Mouse (Mus musculus): ENCODE data around the gene Hist1h4i. TPM values are rescaled to one million over a fixed set of nuclear protein-coding genes. Genes with fewer than 3 reads are reported as not detected.

Gene Hist1h4i
- polyA plus RNA-seq, 1 experiment = 15.7 TPM

- H3K27ac ChIP-seq (ENCODE audit: insufficient read depth, low read length) = no peak overlapping the region
- no peak overlapping the region for H3K4me3 ChIP-seq (ENCODE audit: extremely low read depth, insufficient read depth, insufficient read length)
- DNase-seq (ENCODE audit: low read depth in 1 of 2, low spot score in 2 of 2) = no peak
- H3K27me3 ChIP-seq (ENCODE audit: control insufficient read depth, insufficient read depth, low read length) = peaks cover 11% of the 10 kb centered on the region
- H3K4me1 ChIP-seq (ENCODE audit: control insufficient read depth, insufficient read depth, insufficient read length) = peaks cover 10% of the 10 kb centered on the region; the same call in 1 of the 2 replicates
- H3K36me3 ChIP-seq (ENCODE audit: control insufficient read depth, insufficient read depth, low read length) = no peaks in the 10 kb centered on the region
- TF ChIP-seq POLR2A (IDR thresholded peaks at IDR 0.05; ENCODE audit: low read depth, low read length) (no peak), CTCF (IDR thresholded peaks at IDR 0.05; ENCODE audit: extremely low read depth, insufficient read depth, insufficient read length, insufficient replicate concordance) (no peak)
- 84% methylated on average over 4 of the region's 4 CpGs for WGBS
These were observed 42.0 kb downstream of the Hist1h4i start for GRCm38 (mm10) chr13:21999147-21999546.

GRCm38 (mm10) chr13:21998412-21998811 is 42.8 kb downstream of the Hist1h4i start:
- peaks cover 10% of the 10 kb centered on the region; the same call in 1 of the 2 replicates for H3K4me1 ChIP-seq (ENCODE audit: control insufficient read depth, insufficient read depth, insufficient read length)
- TF ChIP-seq CTCF (IDR thresholded peaks at IDR 0.05; ENCODE audit: extremely low read depth, insufficient read depth, insufficient read length, insufficient replicate concordance) (no peak), POLR2A (IDR thresholded peaks at IDR 0.05; ENCODE audit: low read depth, low read length) (no peak)
- H3K36me3 ChIP-seq (ENCODE audit: control insufficient read depth, insufficient read depth, low read length) = no peaks in the 10 kb centered on the region
- no peak overlapping the region for H3K4me3 ChIP-seq (ENCODE audit: extremely low read depth, insufficient read depth, insufficient read length)
- peaks cover 12% of the 10 kb centered on the region for H3K27me3 ChIP-seq (ENCODE audit: control insufficient read depth, insufficient read depth, low read length)
- WGBS = 60% methylated on average over 3 of the region's 3 CpGs
- H3K27ac ChIP-seq (ENCODE audit: insufficient read depth, low read length) = no peak overlapping the region
- DNase-seq (ENCODE audit: low read depth in 1 of 2, low spot score in 2 of 2) = no peak

GRCm38 (mm10) chr13:21997821-21998220 is 43.3 kb downstream of the Hist1h4i start:
- no peak for TF ChIP-seq POLR2A (IDR thresholded peaks at IDR 0.05; ENCODE audit: low read depth, low read length)
- TF ChIP-seq CTCF (IDR thresholded peaks at IDR 0.05; ENCODE audit: extremely low read depth, insufficient read depth, insufficient read length, insufficient replicate concordance) = no peak
- no peak for DNase-seq (ENCODE audit: low read depth in 1 of 2, low spot score in 2 of 2)
- Histone ChIP-seq H3K27ac (ENCODE audit: insufficient read depth, low read length) (no peak overlapping the region), H3K36me3 (ENCODE audit: control insufficient read depth, insufficient read depth, low read length) (no peaks in the 10 kb centered on the region), H3K4me3 (ENCODE audit: extremely low read depth, insufficient read depth, insufficient read length) (no peak overlapping the region), H3K27me3 (ENCODE audit: control insufficient read depth, insufficient read depth, low read length) (peaks cover 12% of the 10 kb centered on the region), H3K4me1 (ENCODE audit: control insufficient read depth, insufficient read depth, insufficient read length) (peaks cover 10% of the 10 kb centered on the region; the same call in 1 of the 2 replicates)
- WGBS = 32% methylated on average over 4 of the region's 4 CpGs

DNA sequence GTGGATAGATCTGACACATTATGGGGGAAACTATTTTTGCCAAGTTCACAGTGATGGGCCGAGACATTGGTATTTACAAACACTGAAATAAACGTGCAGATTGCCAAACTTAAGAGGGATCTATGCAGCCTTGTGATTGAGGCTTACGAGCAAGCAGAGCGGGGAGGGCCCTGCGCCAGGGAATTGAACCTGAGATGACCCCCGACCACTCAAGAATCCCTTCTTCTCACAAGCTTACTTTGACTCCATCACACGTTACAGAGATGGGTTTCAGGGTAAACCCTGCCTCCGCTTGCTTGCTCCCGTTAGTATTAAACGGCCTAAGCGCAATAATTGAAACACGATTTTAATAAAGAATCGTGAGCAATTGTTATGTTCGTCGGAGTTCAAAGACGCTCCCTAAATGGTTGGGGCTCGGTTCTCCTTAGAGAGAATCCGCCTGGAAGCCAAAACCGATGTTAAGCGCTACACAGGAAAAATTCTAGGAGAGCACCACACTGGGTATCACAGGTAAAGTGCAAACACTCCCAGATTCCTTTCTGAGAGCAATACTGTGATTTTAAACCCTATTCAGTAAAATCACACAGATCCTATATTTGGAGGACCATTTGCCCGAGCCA is 43.9 kb downstream of the Hist1h4i start:
- Histone ChIP-seq H3K27ac (ENCODE audit: insufficient read depth, low read length) (no peak overlapping the region), H3K36me3 (ENCODE audit: control insufficient read depth, insufficient read depth, low read length) (no peaks in the 10 kb centered on the region), H3K4me1 (ENCODE audit: control insufficient read depth, insufficient read depth, insufficient read length) (peaks cover 10% of the 10 kb centered on the region; the same call in 1 of the 2 replicates), H3K27me3 (ENCODE audit: control insufficient read depth, insufficient read depth, low read length) (peaks cover 12% of the 10 kb centered on the region), H3K4me3 (ENCODE audit: extremely low read depth, insufficient read depth, insufficient read length) (no peak overlapping the region)
- WGBS = 25% methylated on average over 21 of the region's 21 CpGs
- TF ChIP-seq POLR2A (IDR thresholded peaks at IDR 0.05; ENCODE audit: low read depth, low read length) (no peak), CTCF (IDR thresholded peaks at IDR 0.05; ENCODE audit: extremely low read depth, insufficient read depth, insufficient read length, insufficient replicate concordance) (no peak)
- DNase-seq (ENCODE audit: low read depth in 1 of 2, low spot score in 2 of 2) = no peak

- TF ChIP-seq POLR2A (IDR thresholded peaks at IDR 0.05; ENCODE audit: low read depth, low read length) (no peak), CTCF (IDR thresholded peaks at IDR 0.05; ENCODE audit: extremely low read depth, insufficient read depth, insufficient read length, insufficient replicate concordance) (no peak)
- 14% methylated on average over 13 of the region's 13 CpGs for WGBS
- no peak overlapping the region for H3K27ac ChIP-seq (ENCODE audit: insufficient read depth, low read length)
- peaks cover 12% of the 10 kb centered on the region for H3K27me3 ChIP-seq (ENCODE audit: control insufficient read depth, insufficient read depth, low read length)
- H3K36me3 ChIP-seq (ENCODE audit: control insufficient read depth, insufficient read depth, low read length) = no peaks in the 10 kb centered on the region
- no peak for DNase-seq (ENCODE audit: low read depth in 1 of 2, low spot score in 2 of 2)
- H3K4me3 ChIP-seq (ENCODE audit: extremely low read depth, insufficient read depth, insufficient read length) = no peak overlapping the region
- peaks cover 8% of the 10 kb centered on the region; the same call in 1 of the 2 replicates for H3K4me1 ChIP-seq (ENCODE audit: control insufficient read depth, insufficient read depth, insufficient read length)
These were observed 44.3 kb downstream of the Hist1h4i start for GRCm38 (mm10) chr13:21996840-21997185.

DNA sequence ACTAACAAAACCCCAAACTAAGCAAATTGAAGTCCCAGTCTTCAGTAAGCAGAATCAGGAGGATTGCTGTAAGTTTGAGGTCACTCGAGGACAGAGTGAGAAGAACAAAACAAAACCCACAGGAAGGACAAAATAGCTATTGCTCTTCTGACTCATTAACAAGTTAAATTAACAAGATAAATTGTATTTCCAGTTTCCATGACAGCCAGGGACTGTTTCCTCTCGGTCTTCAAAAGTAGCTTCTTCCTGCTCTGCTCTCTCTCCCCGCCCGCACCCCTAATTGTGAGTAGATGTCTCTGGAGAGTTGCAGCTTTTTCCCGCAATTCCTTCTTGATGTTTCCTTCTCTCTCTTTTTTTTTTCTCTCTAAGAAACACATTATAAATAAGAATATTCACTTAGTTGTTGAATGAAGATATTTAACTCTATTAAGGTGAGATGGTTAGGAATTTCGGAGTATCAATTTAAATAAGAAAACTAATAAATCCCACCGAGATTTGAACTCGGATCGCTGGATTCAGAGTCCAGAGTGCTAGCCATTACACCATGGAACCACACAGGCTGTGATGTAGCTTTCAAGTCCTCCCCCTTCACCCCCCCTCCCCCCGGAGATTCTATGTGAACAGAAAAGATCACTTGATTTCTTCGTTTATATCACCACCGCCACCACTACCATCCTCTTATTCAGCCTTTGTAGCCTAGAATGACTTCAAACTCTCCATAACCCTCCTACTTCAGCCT is 44.9 kb downstream of the Hist1h4i start:
- 6% methylated on average over 12 of the region's 12 CpGs for WGBS
- H3K27ac ChIP-seq (ENCODE audit: insufficient read depth, low read length) = no peak overlapping the region
- no peak for DNase-seq (ENCODE audit: low read depth in 1 of 2, low spot score in 2 of 2)
- H3K4me1 ChIP-seq (ENCODE audit: control insufficient read depth, insufficient read depth, insufficient read length) = peaks cover 7% of the 10 kb centered on the region; the same call in 1 of the 2 replicates
- peaks cover 12% of the 10 kb centered on the region for H3K27me3 ChIP-seq (ENCODE audit: control insufficient read depth, insufficient read depth, low read length)
- H3K36me3 ChIP-seq (ENCODE audit: control insufficient read depth, insufficient read depth, low read length) = no peaks in the 10 kb centered on the region
- H3K4me3 ChIP-seq (ENCODE audit: extremely low read depth, insufficient read depth, insufficient read length) = no peak overlapping the region
- no peak for TF ChIP-seq CTCF (IDR thresholded peaks at IDR 0.05; ENCODE audit: extremely low read depth, insufficient read depth, insufficient read length, insufficient replicate concordance)
- no peak for TF ChIP-seq POLR2A (IDR thresholded peaks at IDR 0.05; ENCODE audit: low read depth, low read length)
